ENCODE assay signal across 9 mouse cellular contexts in genomic region chr13:56682326-56682725, GRCm38 (mm10). TPM values are rescaled to one million over a fixed set of nuclear protein-coding genes. Genes with fewer than 3 reads are reported as not detected.
DNase-seq lines count a peak whose midpoint lies in the region; ATAC-seq lines count a peak whose summit lies in the region.
"Had no signal": no experiment of that assay in that cellular context is flagged by ENCODE, and none has a peak within 500 bp of the region (broad histone marks: within the 10 kb centered on the region; RNA-seq: fewer than 3 reads in every experiment).

No protein-coding gene starts in this region.

- H3K9me3 ChIP-seq in neural tube, embryonic 15.5 days (replicated peaks) = no peaks in the 10 kb centered on the region
- H3K9me3 ChIP-seq: liver, embryonic 13.5 days had no signal

- H3K27me3 ChIP-seq in neural tube, embryonic 15.5 days (replicated peaks) = no peaks in the 10 kb centered on the region
- H3K27me3 ChIP-seq: liver, embryonic 13.5 days had no signal

- H3K27ac ChIP-seq in neural tube, embryonic 15.5 days (replicated peaks) = no peak overlapping the region
- H3K27ac ChIP-seq: liver, embryonic 13.5 days had no signal

- no peaks in the 10 kb centered on the region for H3K36me3 ChIP-seq in neural tube, embryonic 15.5 days
- H3K36me3 ChIP-seq: liver, embryonic 13.5 days had no signal

- ATAC-seq in neural tube, embryonic 15.5 days (ENCODE audit: low FRiP score) = no peak
- no peak for ATAC-seq in granulocyte monocyte progenitor cell, adult 5-6 weeks (replicated peaks; ENCODE audit: poor library complexity, severe bottlenecking)

- H3K4me3 ChIP-seq in neural tube, embryonic 15.5 days (replicated peaks) = no peak overlapping the region
- H3K4me3 ChIP-seq: liver, embryonic 13.5 days had no signal

- no peak overlapping the region for H3K4me2 ChIP-seq in neural tube, embryonic 15.5 days
- H3K4me2 ChIP-seq: liver, embryonic 13.5 days had no signal

- peak; percentile 75 for DNase-seq in layer of hippocampus, adult 11-12 months (ENCODE audit: low spot score)
- no peak for DNase-seq in layer of hippocampus, adult 9-10 months (ENCODE audit: low spot score)
- DNase-seq in brain, adult 2 months (ENCODE audit: low read depth, low spot score) = peak; percentile 96
- peak; percentile 44 to 59 for DNase-seq in gastrocnemius, adult 8-10 months (ENCODE audit: low spot score in 2 of 2)
- DNase-seq in layer of hippocampus, postnatal 36 days = peak; percentile 60
- DNase-seq in right cerebral cortex, postnatal 10 days (ENCODE audit: low spot score in 2 of 2) = peak; percentile 60 to 64
- DNase-seq: liver, embryonic 13.5 days had no signal

- no peak overlapping the region for H3K9ac ChIP-seq in neural tube, embryonic 15.5 days (replicated peaks)
- H3K9ac ChIP-seq: liver, embryonic 13.5 days had no signal

- peaks cover 14% of the 10 kb centered on the region for H3K4me1 ChIP-seq in neural tube, embryonic 15.5 days

- WGBS in neural tube, embryonic 15.5 days = 86% methylated on average over 17 of the region's 17 CpGs

RNA-seq across cellular contexts. Expression of gene Smad5, which starts 20.5 kb away (rescaled TPM):
- 10 to 100 TPM; 17.7 to 24.1 (median 20.7) TPM for total RNA-seq in gastrocnemius, adult 8-10 months (2022)
- 10 to 100 TPM; 26.5 to 32.7 TPM for total RNA-seq in layer of hippocampus, postnatal 36 days (2021)
- polyA plus RNA-seq in neural tube, embryonic 15.5 days (2015; fragmentation: Nextera tagmentation; extraction: Ambion mirVana) = 16.3 and 19.0 TPM in 2 replicates
- 45.7 and 52.0 TPM in 2 replicates for total RNA-seq in granulocyte monocyte progenitor cell, adult 5-6 weeks (2014; fragmentation: Nextera tagmentation)
- total RNA-seq in granulocyte monocyte progenitor cell, adult 5-6 weeks (2017) = 27.1 and 28.1 TPM in 2 replicates
